Mouse (Mus musculus): ENCODE results near the gene Ptpn4.

- no peak for TF ChIP-seq CTCF (conservative IDR thresholded peaks at IDR 0.05; ENCODE audit: low read length)
- no peak for TF ChIP-seq NANOG (IDR thresholded peaks at IDR 0.05; ENCODE audit: borderline replicate concordance, low read length)
Measured at GRCm38 (mm10) chr1:119696860-119697259, 140.6 kb downstream of the Ptpn4 start.
